Comparison of ENCODE assay signal across 13 mouse cellular contexts in genomic region chr19:3388061-3388460, GRCm38 (mm10). TPM values are rescaled to one million over a fixed set of nuclear protein-coding genes. Genes with fewer than 3 reads are reported as not detected.
DNase-seq lines count a peak whose midpoint lies in the region; ATAC-seq lines count a peak whose summit lies in the region.
"Had no signal": no experiment of that assay in that cellular context is flagged by ENCODE, and none has a peak within 500 bp of the region (broad histone marks: within the 10 kb centered on the region; RNA-seq: fewer than 3 reads in every experiment).

No protein-coding gene starts in this region.

- peak; percentile 45 for DNase-seq in adrenal gland, postnatal 14 days
- no peak for DNase-seq in adrenal gland, adult 2 months
- peak; percentile 28 for DNase-seq in liver
- no peak for DNase-seq in liver, embryonic 11.5 days (ENCODE audit: low spot score)
- peak; percentile 31 for DNase-seq in R1 (ENCODE audit: low read depth, low spot score)
- peak; percentile 68 for DNase-seq in testis, postnatal 10 days (ENCODE audit: low spot score)
- no peak for DNase-seq in frontal cortex, postnatal 36 days (ENCODE audit: low spot score in 2 of 2)

- ATAC-seq in liver, embryonic 11.5 days (replicated peaks; ENCODE audit: low FRiP score) = no peak; the same call in 1 of the 2 replicates

- WGBS in liver, embryonic 11.5 days = 58% methylated on average over 6 of the region's 6 CpGs

- H3K9ac ChIP-seq in liver, embryonic 11.5 days (ENCODE audit: low read depth, low read length) = no peak overlapping the region

- no peak overlapping the region for H3K4me3 ChIP-seq in liver, embryonic 11.5 days (ENCODE audit: low read depth, low read length)
- H3K4me3 ChIP-seq: myocyte had no signal

- H3K4me1 ChIP-seq in liver, embryonic 11.5 days (replicated peaks; ENCODE audit: control insufficient read depth, insufficient read depth, low read length) = peaks cover 24% of the 10 kb centered on the region

- no peak overlapping the region for H3K27ac ChIP-seq in liver, embryonic 11.5 days (ENCODE audit: low read depth, low read length)
- H3K27ac ChIP-seq: embryonic facial prominence, embryonic 13.5 days; limb, embryonic 12.5 days had no signal

- no peak overlapping the region; the same call in 1 of the 2 replicates for H3K4me2 ChIP-seq in liver, embryonic 11.5 days

- peaks cover 3% of the 10 kb centered on the region; the same call in 1 of the 2 replicates for H3K9me3 ChIP-seq in liver, embryonic 11.5 days (ENCODE audit: control insufficient read depth, low read length)
- H3K9me3 ChIP-seq: embryonic facial prominence, embryonic 13.5 days had no signal

- H3K36me3 ChIP-seq in liver, embryonic 11.5 days (ENCODE audit: control insufficient read depth, insufficient read depth, low read length) = peaks cover 3% of the 10 kb centered on the region; the same call in 1 of the 2 replicates
- H3K36me3 ChIP-seq: midbrain, embryonic 10.5 days had no signal

- no peaks in the 10 kb centered on the region for H3K27me3 ChIP-seq in liver, embryonic 11.5 days (replicated peaks; ENCODE audit: control insufficient read depth, insufficient read depth, low read length)
- H3K27me3 ChIP-seq: embryonic facial prominence, embryonic 13.5 days; heart, embryonic 13.5 days; limb, embryonic 12.5 days had no signal

RNA-seq across cellular contexts. Expression of gene Tesmin, which starts 0.6 kb away (rescaled TPM):
- total RNA-seq in adrenal gland, postnatal 14 days (2021) = 0.56 and 1.3 TPM in 2 replicates
- total RNA-seq in adrenal gland, adult 2 months (2021) = 1 to 10 TPM in 1 of 2 experiments, under 1 TPM in 1; 0.35 to 1.0 TPM
- polyA plus RNA-seq in adrenal gland, adult 2 months (2012; rRNA removed) = 0.44 and 0.54 TPM in 2 replicates
- 0.41 and 0.55 TPM in 2 replicates for polyA plus RNA-seq in liver, embryonic 11.5 days (2014; fragmentation: Nextera tagmentation; extraction: Ambion mirVana)

RNA-seq across cellular contexts. Expression of gene Gal, which starts 26.3 kb away (rescaled TPM):
- 21.5 and 21.9 TPM in 2 replicates for total RNA-seq in adrenal gland, postnatal 14 days (2021)
- 100 to 1,000 TPM in 1 of 2 experiments, 10 to 100 TPM in 1; 62.8 to 123 TPM for total RNA-seq in adrenal gland, adult 2 months (2021)
- 70.8 and 161 TPM in 2 replicates for polyA plus RNA-seq in adrenal gland, adult 2 months (2012; rRNA removed)
- 2.1 and 2.6 TPM in 2 replicates for polyA plus RNA-seq in liver, embryonic 11.5 days (2014; fragmentation: Nextera tagmentation; extraction: Ambion mirVana)
- total RNA-seq: neutrophil, adult 5-6 weeks had no signal
- polyA plus RNA-seq: myocyte had no signal

Comparison
In these comparisons a context has a peak if more than half of its experiments do, and no peak if none do; other contexts are left out.
1. DNase-seq: peak in adrenal gland, postnatal 14 days (single experiment), liver (single experiment), R1 (single experiment) and testis, postnatal 10 days (single experiment); none in adrenal gland, adult 2 months (single experiment), liver, embryonic 11.5 days (single experiment) and frontal cortex, postnatal 36 days (0 of 2).